Mouse (Mus musculus): ENCODE data around the gene Fam81a. TPM values are rescaled to one million over a fixed set of nuclear protein-coding genes. Genes with fewer than 3 reads are reported as not detected.

The Fam81a gene
- total RNA-seq, 2 experiments from 2014 or later: 179 to 198 TPM

GRCm38 (mm10) chr9:70111869-70112286 lies 30.5 kb downstream of the Fam81a start:
- DNase-seq (ENCODE audit: low spot score in 2 of 2): peak in 1 of 2 experiments; percentile 51
- intact Hi-C loops (cut with DNase I): loop anchor here (10.0 kb wide), 1 partner anchor 203 kb away; no protein-coding TSS in a partner anchor

- no peak for DNase-seq (ENCODE audit: low spot score in 2 of 2)
- intact Hi-C loops (cut with DNase I): loop anchor here (10.0 kb wide), 1 partner anchor 204 kb away; no protein-coding TSS in a partner anchor
Measured at GRCm38 (mm10) chr9:70110871-70111270, 31.5 kb downstream of the Fam81a start.

- peak; percentile 66 to 84 for DNase-seq (ENCODE audit: low spot score in 2 of 2)
- intact Hi-C loops (cut with DNase I): loop anchor here (1.0 kb wide), 1 partner anchor 283 kb away; no protein-coding TSS in a partner anchor
Measured at GRCm38 (mm10) chr9:70109279-70109678, 33.1 kb downstream of the Fam81a start.

- no peak for DNase-seq (ENCODE audit: low spot score in 2 of 2)
- intact Hi-C loops (cut with DNase I): no loop called here
Measured at GRCm38 (mm10) chr9:70108151-70108550, 34.2 kb downstream of the Fam81a start.

- DNase-seq (ENCODE audit: low spot score in 2 of 2): no peak
- intact Hi-C loops (cut with DNase I): no loop called here
Measured at GRCm38 (mm10) chr9:70105573-70105972, 36.8 kb downstream of the Fam81a start.

- no peak for DNase-seq (ENCODE audit: low spot score in 2 of 2)
- intact Hi-C loops (cut with DNase I): no loop called here
Measured at GRCm38 (mm10) chr9:70103106-70103505, 39.3 kb downstream of the Fam81a start.

- no peak for DNase-seq (ENCODE audit: low spot score in 2 of 2)
- intact Hi-C loops (cut with DNase I): no loop called here
Measured at GRCm38 (mm10) chr9:70097542-70097941, 44.8 kb downstream of the Fam81a start.

GRCm38 (mm10) chr9:70095016-70095415 lies 47.3 kb downstream of the Fam81a start:
- intact Hi-C loops (cut with DNase I): no loop called here
- no peak for DNase-seq (ENCODE audit: low spot score in 2 of 2)

GRCm38 (mm10) chr9:70090541-70090940 lies 51.8 kb downstream of the Fam81a start:
- DNase-seq (ENCODE audit: low spot score in 2 of 2): no peak
- intact Hi-C loops (cut with DNase I): no loop called here

- DNase-seq (ENCODE audit: low spot score in 2 of 2): no peak
- intact Hi-C loops (cut with DNase I): no loop called here
Measured at GRCm38 (mm10) chr9:70088786-70089096, 53.6 kb downstream of the Fam81a start.

GRCm38 (mm10) chr9:70088041-70088785 lies 54.1 kb downstream of the Fam81a start:
- intact Hi-C loops (cut with DNase I): no loop called here
- DNase-seq (ENCODE audit: low spot score in 2 of 2): peak; percentile 54

- DNase-seq (ENCODE audit: low spot score in 2 of 2): no peak
- intact Hi-C loops (cut with DNase I): no loop called here
Measured at GRCm38 (mm10) chr9:70087379-70087778, 55.0 kb downstream of the Fam81a start.

- DNase-seq (ENCODE audit: low spot score in 2 of 2): no peak
- intact Hi-C loops (cut with DNase I): no loop called here
Measured at GRCm38 (mm10) chr9:70086091-70086490, 56.3 kb downstream of the Fam81a start.

GRCm38 (mm10) chr9:70084107-70084506 lies 58.3 kb downstream of the Fam81a start:
- DNase-seq (ENCODE audit: low spot score in 2 of 2): peak; percentile 60
- intact Hi-C loops (cut with DNase I): loop anchor here (5.0 kb wide), 1 partner anchor 62 kb away; no protein-coding TSS in a partner anchor

- intact Hi-C loops (cut with DNase I): loop anchor here (5.0 kb wide), 1 partner anchor 60 kb away; no protein-coding TSS in a partner anchor
- no peak for DNase-seq (ENCODE audit: low spot score in 2 of 2)
Measured at GRCm38 (mm10) chr9:70082357-70083204, 59.8 kb downstream of the Fam81a start.

GRCm38 (mm10) chr9:70081767-70082166 lies 60.6 kb downstream of the Fam81a start:
- intact Hi-C loops (cut with DNase I): loop anchor here (5.0 kb wide), 1 partner anchor 59 kb away; no protein-coding TSS in a partner anchor

GRCm38 (mm10) chr9:70080976-70081375 lies 61.4 kb downstream of the Fam81a start:
- intact Hi-C loops (cut with DNase I): loop anchor here (5.0 kb wide), 1 partner anchor 59 kb away; no protein-coding TSS in a partner anchor
- DNase-seq (ENCODE audit: low spot score in 2 of 2): no peak

More at GRCm38 (mm10) chr9:70081767-70082166, 60.6 kb downstream of the Fam81a start:
- no peak for DNase-seq (ENCODE audit: low spot score in 2 of 2)

- intact Hi-C loops (cut with DNase I): loop anchor here (5.0 kb wide), 1 partner anchor 58 kb away; no protein-coding TSS in a partner anchor
Measured at GRCm38 (mm10) chr9:70080027-70080800, 62.1 kb downstream of the Fam81a start.

GRCm38 (mm10) chr9:70078034-70078433 lies 64.3 kb downstream of the Fam81a start:
- DNase-seq (ENCODE audit: low spot score in 2 of 2): no peak
- intact Hi-C loops (cut with DNase I): loop anchor here (5.0 kb wide), 1 partner anchor 46 kb away; no protein-coding TSS in a partner anchor

More at GRCm38 (mm10) chr9:70080027-70080800, 62.1 kb downstream of the Fam81a start:
- no peak for DNase-seq (ENCODE audit: low spot score in 2 of 2)

Measured in left cerebral cortex, postnatal 36 days (tissue).